Mouse (Mus musculus) kidney, embryonic 16.5 days (tissue): Measurements from ENCODE around the gene Stard5. TPM values are rescaled to one million over a fixed set of nuclear protein-coding genes. Genes with fewer than 3 reads are reported as not detected.

Source experiments
- ATAC-seq: fragments of 200-750 bp; cut with Nextera tagmentation; 2 replicates; pipeline ENCODE4 v1.8.0; 2017; ENCODE audit warnings: moderate TSS enrichment; ENCODE audit not compliant: low FRiP score, low TSS enrichment
- H3K27ac ChIP-seq: fragments of 300-500 bp; sonication (generic); 2 replicates; pipeline ENCODE4 v1.5.1; 2014; ENCODE audit warnings: low read length
- H3K27me3 ChIP-seq: fragments of 300-500 bp; sonication (generic); 2 replicates; pipeline ENCODE4 v1.6.1; 2014; ENCODE audit warnings: low read length, control low read depth, mixed read lengths; ENCODE audit not compliant: insufficient read depth
- H3K36me3 ChIP-seq: fragments of 300-500 bp; sonication (generic); 2 replicates; pipeline ENCODE4 v1.6.1; 2014; ENCODE audit warnings: low read length, control low read depth, mixed read lengths; ENCODE audit not compliant: insufficient read depth
- H3K4me1 ChIP-seq: fragments of 300-500 bp; sonication (generic); 2 replicates; pipeline ENCODE4 v1.6.1; 2014; ENCODE audit warnings: low read length, control low read depth, mixed read lengths; ENCODE audit not compliant: insufficient read depth
- H3K4me2 ChIP-seq: fragments of 300-500 bp; sonication (generic); replicated peaks from 2 replicates; pipeline ENCODE4 v1.6.1; 2014; ENCODE audit warnings: low read depth, low read length
- H3K4me3 ChIP-seq: fragments of 300-500 bp; sonication (generic); 2 replicates; pipeline ENCODE4 v1.5.1; 2014; ENCODE audit warnings: mild to moderate bottlenecking, low read length
- H3K9ac ChIP-seq: fragments of 300-500 bp; sonication (generic); replicated peaks from 2 replicates; pipeline ENCODE4 v1.6.1; 2014; ENCODE audit warnings: low read length
- H3K9me3 ChIP-seq: fragments of 300-500 bp; sonication (generic); 2 replicates; pipeline ENCODE4 v1.6.1; 2016; ENCODE audit warnings: low read length, control low read depth
- WGBS: fragments of 180-500 bp; shearing (Covaris S2); extraction: QIAGEN DNeasy Blood & Tissue Kit; methylation state at CpG from one replicate; pipeline ENCODE4 v1.1.7; 2014; 5-methylcytosine and 5-hydroxymethylcytosine counted together
- polyA plus RNA-seq: library from polyadenylated mRNA; unstranded; fragments of >200 nt; fragmentation: Nextera tagmentation; extraction: Ambion mirVana; gene quantifications from 2 replicates; pipeline ENCODE4 v1.2.1, GENCODE M21; 2015

The Stard5 gene
- polyA plus RNA-seq, 1 experiment from 2014 or later: 30.9 TPM

- WGBS: 10% methylated on average over 11 of the region's 11 CpGs
These were observed 509 bp upstream of the Stard5 start for GRCm38 (mm10) chr7:83631073-83631827.

GRCm38 (mm10) chr7:83632682-83633120 is 942 bp downstream of the Stard5 start:
- Histone ChIP-seq H3K4me1 (peaks cover 25% of the 10 kb centered on the region), H3K9ac (peak overlapping the region; percentile 83), H3K4me3 (peak overlapping the region; percentile 70), H3K27me3 (no peaks in the 10 kb centered on the region), H3K4me2 (peak overlapping the region; percentile 61), H3K36me3 (peaks cover 13% of the 10 kb centered on the region), H3K27ac (no peak overlapping the region; the same call in 1 of the 2 replicates), H3K9me3 (no peaks in the 10 kb centered on the region)
- no peak for ATAC-seq
- WGBS: 42% methylated on average over 6 of the region's 6 CpGs

More at GRCm38 (mm10) chr7:83631073-83631827, 509 bp upstream of the Stard5 start:
- peaks cover 27% of the 10 kb centered on the region for H3K4me1 ChIP-seq
- peak overlapping the region; percentile 61 for H3K4me2 ChIP-seq
- H3K9me3 ChIP-seq: no peaks in the 10 kb centered on the region
- peak overlapping the region; percentile 62 for H3K27ac ChIP-seq
- no peaks in the 10 kb centered on the region for H3K27me3 ChIP-seq
- peak overlapping the region; percentile 70 for H3K4me3 ChIP-seq
- no peak for ATAC-seq
- peak overlapping the region; percentile 83 for H3K9ac ChIP-seq
- 0 out of 2 replicates have a peak, but pooled peaks cover 4% of the 10 kb centered on the region for H3K36me3 ChIP-seq

- Histone ChIP-seq H3K9me3 (no peaks in the 10 kb centered on the region), H3K36me3 (peaks cover 17% of the 10 kb centered on the region), H3K4me2 (no peak overlapping the region), H3K9ac (no peak overlapping the region), H3K4me3 (no peak overlapping the region), H3K4me1 (peaks cover 25% of the 10 kb centered on the region), H3K27me3 (no peaks in the 10 kb centered on the region), H3K27ac (no peak overlapping the region)
- 88% methylated on average over 6 of the region's 6 CpGs for WGBS
- ATAC-seq: no peak
These were observed 2.1 kb downstream of the Stard5 start for GRCm38 (mm10) chr7:83633856-83634255.

GRCm38 (mm10) chr7:83635726-83636125 is 4.0 kb downstream of the Stard5 start:
- H3K9ac ChIP-seq: no peak overlapping the region
- no peaks in the 10 kb centered on the region for H3K27me3 ChIP-seq
- H3K27ac ChIP-seq: no peak overlapping the region
- H3K4me1 ChIP-seq: peaks cover 24% of the 10 kb centered on the region
- peaks cover 24% of the 10 kb centered on the region for H3K36me3 ChIP-seq
- WGBS: 93% methylated on average over 2 of the region's 2 CpGs
- H3K4me3 ChIP-seq: no peak overlapping the region
- H3K4me2 ChIP-seq: no peak overlapping the region
- H3K9me3 ChIP-seq: no peaks in the 10 kb centered on the region
- no peak for ATAC-seq

- Histone ChIP-seq H3K9ac (no peak overlapping the region), H3K9me3 (no peaks in the 10 kb centered on the region), H3K4me1 (peaks cover 17% of the 10 kb centered on the region), H3K27me3 (no peaks in the 10 kb centered on the region), H3K36me3 (peaks cover 28% of the 10 kb centered on the region), H3K4me2 (no peak overlapping the region), H3K27ac (no peak overlapping the region), H3K4me3 (no peak overlapping the region)
- WGBS: 87% methylated on average over 8 of the region's 8 CpGs
- ATAC-seq: no peak
These were observed 4.7 kb downstream of the Stard5 start for GRCm38 (mm10) chr7:83636425-83636824.

GRCm38 (mm10) chr7:83637781-83638583 is 6.2 kb downstream of the Stard5 start:
- no peak overlapping the region for H3K4me3 ChIP-seq
- peak overlapping the region; percentile 49; the same call in 1 of the 2 replicates for H3K27ac ChIP-seq
- H3K4me2 ChIP-seq: no peak overlapping the region
- peaks cover 15% of the 10 kb centered on the region for H3K4me1 ChIP-seq
- H3K9me3 ChIP-seq: no peaks in the 10 kb centered on the region
- H3K36me3 ChIP-seq: peaks cover 34% of the 10 kb centered on the region
- H3K27me3 ChIP-seq: no peaks in the 10 kb centered on the region
- no peak overlapping the region for H3K9ac ChIP-seq
- 74% methylated on average over 8 of the region's 8 CpGs for WGBS
- peak; percentile 78 for ATAC-seq

GRCm38 (mm10) chr7:83639084-83639483 is 7.3 kb downstream of the Stard5 start:
- Histone ChIP-seq H3K4me2 (no peak overlapping the region), H3K27ac (no peak overlapping the region), H3K9me3 (no peaks in the 10 kb centered on the region), H3K4me1 (0 out of 2 replicates have a peak, but pooled peaks cover 4% of the 10 kb centered on the region), H3K27me3 (no peaks in the 10 kb centered on the region), H3K9ac (no peak overlapping the region), H3K36me3 (peaks cover 34% of the 10 kb centered on the region), H3K4me3 (no peak overlapping the region)
- no peak for ATAC-seq
- 77% methylated on average over 3 of the region's 3 CpGs for WGBS

GRCm38 (mm10) chr7:83640581-83640980 is 8.8 kb downstream of the Stard5 start:
- H3K27me3 ChIP-seq: no peaks in the 10 kb centered on the region
- peaks cover 34% of the 10 kb centered on the region for H3K36me3 ChIP-seq
- H3K4me2 ChIP-seq: no peak overlapping the region
- 0 out of 2 replicates have a peak, but pooled peaks cover 4% of the 10 kb centered on the region for H3K4me1 ChIP-seq
- H3K9ac ChIP-seq: no peak overlapping the region
- no peak overlapping the region for H3K4me3 ChIP-seq
- H3K9me3 ChIP-seq: no peaks in the 10 kb centered on the region
- H3K27ac ChIP-seq: no peak overlapping the region
- 90% methylated on average over 5 of the region's 5 CpGs for WGBS
- ATAC-seq: no peak

- Histone ChIP-seq H3K27ac (no peak overlapping the region), H3K36me3 (peaks cover 31% of the 10 kb centered on the region), H3K27me3 (no peaks in the 10 kb centered on the region), H3K4me2 (no peak overlapping the region), H3K4me1 (0 out of 2 replicates have a peak, but pooled peaks cover 4% of the 10 kb centered on the region), H3K9ac (no peak overlapping the region), H3K4me3 (no peak overlapping the region), H3K9me3 (no peaks in the 10 kb centered on the region)
- no peak for ATAC-seq
- WGBS: 76% methylated on average over 2 of the region's 2 CpGs
These were observed 9.4 kb downstream of the Stard5 start for GRCm38 (mm10) chr7:83641163-83641562.
